Mouse (Mus musculus) ES-Bruce4 (cell line): ENCODE results near the gene Camk2d.

Source experiments
- CTCF ChIP-seq: IDR thresholded peaks from one replicate; pipeline ENCODE4 v1.8.1; 2011; ENCODE audit warnings: low read depth, low read length
- EP300 ChIP-seq: IDR thresholded peaks from 2 replicates; pipeline ENCODE4 v1.6.1; 2011; ENCODE audit warnings: low read depth, low read length; ENCODE audit not compliant: insufficient read depth

- no peak for TF ChIP-seq CTCF
- TF ChIP-seq EP300, result no peak
These were observed 74.3 kb downstream of the Camk2d start for GRCm38 (mm10) chr3:126670413-126670812.
